Mouse (Mus musculus) megakaryocyte, embryonic 14.5 days (primary cell): ENCODE data around the gene Grk3. TPM values are rescaled to one million over a fixed set of nuclear protein-coding genes. Genes with fewer than 3 reads are reported as not detected.

ENCODE experiments used
- H3K27me3 ChIP-seq: replicated peaks from 2 replicates; pipeline ENCODE3; 2012; ENCODE audit warnings: inconsistent platforms
- H3K36me3 ChIP-seq: replicated peaks from 2 replicates; pipeline ENCODE3; 2012; ENCODE audit warnings: low read length, inconsistent platforms, mixed read lengths
- H3K4me1 ChIP-seq: 2 replicates; pipeline ENCODE4 v1.6.1; 2012; ENCODE audit warnings: inconsistent platforms
- H3K4me3 ChIP-seq: replicated peaks from 2 replicates; pipeline ENCODE3; 2012; ENCODE audit warnings: moderate library complexity, mild to moderate bottlenecking, inconsistent platforms
- H3K9me3 ChIP-seq: 2 replicates; pipeline ENCODE4 v1.6.1; 2012; ENCODE audit warnings: inconsistent platforms
- FLI1 ChIP-seq: IDR thresholded peaks from 2 replicates; pipeline ENCODE4 v1.6.1; 2012; ENCODE audit warnings: low read length, inconsistent platforms, mixed read lengths
- GATA1 ChIP-seq: IDR thresholded peaks from 3 replicates; pipeline ENCODE4 v1.6.1; 2012; ENCODE audit warnings: mixed read lengths, low read length, inconsistent platforms, borderline replicate concordance
- polyA plus RNA-seq: library from polyadenylated mRNA; stranded (reverse); fragments of >175 nt; gene quantifications from 2 replicates; pipeline ENCODE4 v1.2.3, GENCODE M21; 2012; ENCODE audit warnings: low replicate concordance; ENCODE audit not compliant: insufficient read depth

The Grk3 gene
- polyA plus RNA-seq: 0.40 TPM in 1 of 2 replicates, not detected in the other

GRCm38 (mm10) chr5:113015236-113016061 lies at the start of gene Grk3:
Gene Grk3, minus strand, starts transcription at chr5:113015791.
- H3K36me3 ChIP-seq: no peaks in the 10 kb centered on the region
- TF ChIP-seq GATA1 (no peak), FLI1 (no peak)
- peaks cover 6% of the 10 kb centered on the region; the same call in 1 of the 2 replicates for H3K4me1 ChIP-seq
- H3K27me3 ChIP-seq: peaks cover 55% of the 10 kb centered on the region
- 0 out of 2 replicates have a peak, but pooled peaks cover 4% of the 10 kb centered on the region for H3K9me3 ChIP-seq
- peak within 1 kb of the TSS; percentile 87 for H3K4me3 ChIP-seq

DNA sequence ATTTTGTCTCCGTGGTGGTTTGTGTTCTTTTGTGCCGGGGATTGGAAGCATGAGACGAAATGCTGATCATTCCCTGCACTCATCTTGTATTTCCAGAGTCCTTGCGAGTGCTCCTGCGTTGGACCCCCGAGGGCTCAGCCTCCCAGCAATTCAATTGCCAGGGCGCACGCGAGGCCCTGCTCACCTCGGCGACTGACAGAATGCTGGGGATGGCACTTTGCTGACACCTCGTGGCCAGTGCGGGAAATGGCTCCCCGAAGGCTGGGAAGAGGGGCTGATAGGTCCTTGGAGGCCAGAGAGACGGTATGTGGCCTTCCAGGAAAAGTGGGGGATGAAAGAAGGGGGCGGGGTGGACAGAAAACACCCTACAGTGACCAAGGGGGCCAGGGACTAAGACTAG lies 38.7 kb upstream of the Grk3 start:
- no peaks in the 10 kb centered on the region for H3K36me3 ChIP-seq
- TF ChIP-seq GATA1 (no peak), FLI1 (no peak)
- no peak overlapping the region for H3K4me3 ChIP-seq
- H3K9me3 ChIP-seq: peaks cover 10% of the 10 kb centered on the region
- no peaks in the 10 kb centered on the region for H3K4me1 ChIP-seq
- H3K27me3 ChIP-seq: peaks cover 67% of the 10 kb centered on the region

DNA sequence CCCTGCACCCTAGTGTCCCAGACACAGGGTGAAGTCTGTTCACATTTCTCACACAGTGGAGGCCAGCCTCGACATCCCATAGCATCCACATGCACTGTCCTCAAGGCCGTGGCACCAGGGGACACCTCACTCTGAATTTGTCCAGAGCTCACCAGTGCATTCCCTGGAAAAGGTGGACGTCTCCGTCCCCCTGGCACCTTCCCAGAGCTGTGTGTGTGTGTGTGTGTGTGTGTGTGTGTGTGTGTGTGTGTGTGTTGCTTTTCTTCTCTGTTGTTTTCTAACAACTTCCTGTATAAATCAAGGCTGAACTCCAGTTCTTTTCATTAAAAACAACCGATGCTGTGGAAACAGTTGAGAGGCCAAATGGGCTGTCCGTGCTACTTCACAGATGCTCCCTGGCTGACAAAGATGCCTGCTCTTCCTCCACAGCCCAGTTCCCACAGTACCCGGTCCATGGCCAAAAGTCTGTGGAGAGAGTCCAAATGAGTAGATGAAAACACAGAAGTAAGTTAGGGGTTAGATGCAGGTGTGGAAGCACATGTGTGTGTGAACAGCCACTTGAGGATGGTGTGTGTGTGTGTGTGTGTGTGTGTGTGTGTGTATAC lies 35.1 kb upstream of the Grk3 start:
- Histone ChIP-seq H3K9me3 (peaks cover 18% of the 10 kb centered on the region), H3K36me3 (no peaks in the 10 kb centered on the region), H3K4me1 (no peaks in the 10 kb centered on the region), H3K4me3 (peak overlapping the region; percentile 23), H3K27me3 (peaks cover 50% of the 10 kb centered on the region)
- TF ChIP-seq FLI1 (no peak), GATA1 (no peak)

- no peak for TF ChIP-seq GATA1
- no peak for TF ChIP-seq FLI1
- Histone ChIP-seq H3K9me3 (peaks cover 18% of the 10 kb centered on the region), H3K36me3 (no peaks in the 10 kb centered on the region), H3K4me1 (no peaks in the 10 kb centered on the region), H3K27me3 (peaks cover 46% of the 10 kb centered on the region), H3K4me3 (no peak overlapping the region)
Observed at GRCm38 (mm10) chr5:113049876-113050275, 34.3 kb upstream of the Grk3 start.

- H3K9me3 ChIP-seq: peaks cover 7% of the 10 kb centered on the region
Observed at GRCm38 (mm10) chr5:113045511-113046273, 30.1 kb upstream of the Grk3 start.

DNA sequence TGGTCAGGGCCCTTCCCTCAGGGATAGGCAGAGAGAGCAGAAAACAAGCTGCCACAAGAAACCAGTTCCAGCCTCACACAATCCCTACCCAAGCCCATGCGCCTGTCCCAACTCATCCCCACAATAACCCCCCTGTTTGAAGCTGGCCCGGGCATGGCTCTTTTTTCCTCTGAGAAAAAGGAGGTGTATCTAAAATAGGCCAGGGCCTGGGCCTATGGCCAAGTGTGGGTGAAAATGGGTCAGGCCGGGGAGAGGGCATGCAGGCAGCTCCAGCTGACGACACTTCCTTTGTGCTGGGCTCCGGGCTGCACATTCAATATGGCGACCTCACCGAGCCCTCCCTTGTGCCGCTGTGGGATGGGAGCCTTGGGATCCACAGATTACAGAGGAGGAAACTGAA lies 27.9 kb upstream of the Grk3 start:
- H3K9me3 ChIP-seq: peaks cover 14% of the 10 kb centered on the region

More at GRCm38 (mm10) chr5:113045511-113046273, 30.1 kb upstream of the Grk3 start:
- peaks cover 35% of the 10 kb centered on the region for H3K27me3 ChIP-seq
- H3K4me1 ChIP-seq: no peaks in the 10 kb centered on the region
- H3K36me3 ChIP-seq: no peaks in the 10 kb centered on the region
- TF ChIP-seq FLI1: no peak
- no peak for TF ChIP-seq GATA1
- H3K4me3 ChIP-seq: no peak overlapping the region

GRCm38 (mm10) chr5:113041567-113042071 lies 26.0 kb upstream of the Grk3 start:
- H3K4me1 ChIP-seq: no peaks in the 10 kb centered on the region
- H3K4me3 ChIP-seq: no peak overlapping the region
- TF ChIP-seq FLI1 (no peak), GATA1 (no peak)
- peaks cover 9% of the 10 kb centered on the region for H3K9me3 ChIP-seq
- H3K27me3 ChIP-seq: peaks cover 33% of the 10 kb centered on the region
- H3K36me3 ChIP-seq: no peaks in the 10 kb centered on the region

More for the DNA sequence above, 27.9 kb upstream of the Grk3 start:
- Histone ChIP-seq H3K27me3 (peaks cover 35% of the 10 kb centered on the region), H3K4me3 (no peak overlapping the region), H3K36me3 (no peaks in the 10 kb centered on the region), H3K4me1 (no peaks in the 10 kb centered on the region)
- TF ChIP-seq GATA1 (no peak), FLI1 (no peak)

- Histone ChIP-seq H3K36me3 (no peaks in the 10 kb centered on the region), H3K27me3 (peaks cover 31% of the 10 kb centered on the region), H3K4me3 (no peak overlapping the region), H3K4me1 (peaks cover 5% of the 10 kb centered on the region), H3K9me3 (peaks cover 8% of the 10 kb centered on the region)
- TF ChIP-seq GATA1: no peak
- TF ChIP-seq FLI1: no peak
Observed at GRCm38 (mm10) chr5:113040776-113041175, 25.2 kb upstream of the Grk3 start.

- peaks cover 32% of the 10 kb centered on the region for H3K27me3 ChIP-seq
- H3K4me1 ChIP-seq: peaks cover 20% of the 10 kb centered on the region
- H3K9me3 ChIP-seq: peaks cover 8% of the 10 kb centered on the region
- TF ChIP-seq GATA1: no peak
- no peak for TF ChIP-seq FLI1
- no peaks in the 10 kb centered on the region for H3K36me3 ChIP-seq
- H3K4me3 ChIP-seq: no peak overlapping the region
Observed at GRCm38 (mm10) chr5:113038601-113039000, 23.0 kb upstream of the Grk3 start.
